Mouse (Mus musculus): Measurements from ENCODE around the gene Phkb.

The Phkb gene

GRCm38 (mm10) chr8:86090666-86091065 lies 249.9 kb downstream of the Phkb start:
- no peak for DNase-seq (ENCODE audit: low spot score)
